Mouse (Mus musculus): ENCODE measurements at regions not wholly inside any gene's neighbourhood (a gene's known extent, or its start where the extent isn't known, plus 50 kb on each side); places are given as distances from the start of the nearest gene placed in this dataset.

- TF ChIP-seq CTCF (IDR thresholded peaks at IDR 0.05; ENCODE audit: borderline replicate concordance, control insufficient read depth, extremely low read depth, insufficient read depth, low read length, poor library complexity) (no peak), POLR2A (IDR thresholded peaks at IDR 0.05; ENCODE audit: control insufficient read depth, extremely low read depth, insufficient read depth, low read length, poor library complexity) (no peak)
These were observed 380.1 kb downstream of the Hace1 start for GRCm38 (mm10) chr10:45957686-45958085.
